In the genomic region with DNA sequence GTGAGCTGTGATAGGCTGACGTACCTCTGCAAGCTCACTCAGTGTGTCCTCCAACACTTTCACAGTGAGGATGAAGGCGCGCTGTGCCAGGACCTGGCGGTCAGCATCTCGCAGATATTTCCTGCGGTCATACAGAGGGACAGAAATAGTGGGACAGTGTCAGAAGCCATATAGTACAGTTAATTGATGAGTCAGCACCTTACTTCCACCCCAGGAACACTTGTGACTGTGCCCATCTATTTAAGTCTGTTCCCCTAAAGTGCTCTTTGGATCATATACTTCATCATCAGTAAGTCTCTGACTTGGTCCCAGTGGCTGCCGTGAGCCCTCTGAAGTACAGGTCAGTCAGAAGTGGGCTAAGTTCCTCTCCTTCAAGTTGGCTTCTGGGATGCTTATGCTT, we compare ENCODE assay signal across 24 mouse cellular contexts. TPM values are rescaled to one million over a fixed set of nuclear protein-coding genes. Genes with fewer than 3 reads are reported as not detected.
DNase-seq lines count a peak whose midpoint lies in the region; ATAC-seq and TF ChIP-seq lines count a peak whose summit lies in the region.
"Had no signal": no experiment of that assay in that cellular context is flagged by ENCODE, and none has a peak within 500 bp of the region (broad histone marks: within the 10 kb centered on the region; RNA-seq: fewer than 3 reads in every experiment).

No protein-coding gene starts in this region.

- TF ChIP-seq POLR2A in CH12.LX (IDR thresholded peaks at IDR 0.05; ENCODE audit: low read depth, low read length) (no peak), MEL (IDR thresholded peaks at IDR 0.05; ENCODE audit: control insufficient read depth in 1 of 2, insufficient read depth in 1 of 2, low read depth in 1 of 2, low read length in 2 of 2, poor library complexity in 1 of 2) (no peak)

- no peaks in the 10 kb centered on the region for H3K27me3 ChIP-seq in midbrain, embryonic 11.5 days (ENCODE audit: control insufficient read depth, insufficient read depth, low read length)
- H3K27me3 ChIP-seq in midbrain, embryonic 14.5 days (ENCODE audit: control insufficient read depth, insufficient read depth, low read length), result no peaks in the 10 kb centered on the region
- H3K27me3 ChIP-seq in CH12.LX (replicated peaks), result no peaks in the 10 kb centered on the region
- no peaks in the 10 kb centered on the region for H3K27me3 ChIP-seq in MEL (ENCODE audit: control insufficient read depth in 1 of 2, insufficient read depth in 2 of 2, low read length in 2 of 2)
- H3K27me3 ChIP-seq: Patski had no signal

- TF ChIP-seq CTCF in CH12.LX (conservative IDR thresholded peaks at IDR 0.05 in 1 of 2, IDR thresholded peaks at IDR 0.05 in 1 of 2; ENCODE audit: low read depth in 2 of 2, low read length in 2 of 2) (no peak), MEL (IDR thresholded peaks at IDR 0.05 in 2 of 3, conservative IDR thresholded peaks at IDR 0.05 in 1 of 3; ENCODE audit: control insufficient read depth in 1 of 3, insufficient read depth in 1 of 3, low read depth in 2 of 3, low read length in 3 of 3, poor library complexity in 1 of 3, severe bottlenecking in 1 of 3) (no peak)

- no peaks in the 10 kb centered on the region for H3K4me1 ChIP-seq in midbrain, embryonic 11.5 days (ENCODE audit: control insufficient read depth, insufficient read depth, low read length)
- H3K4me1 ChIP-seq in midbrain, embryonic 14.5 days (ENCODE audit: control insufficient read depth, insufficient read depth, low read length), result no peaks in the 10 kb centered on the region
- H3K4me1 ChIP-seq in CH12.LX (ENCODE audit: control insufficient read depth in 1 of 2, insufficient read depth in 2 of 2) (peaks cover 0 to 5% of the 10 kb centered on the region in 2 experiments; a peak in 1 of 4 replicates), ES-E14 (ENCODE audit: control insufficient read depth in 2 of 2, insufficient read depth in 2 of 2, low read length in 2 of 2, poor library complexity in 1 of 2) (no peaks in the 10 kb centered on the region), MEL (ENCODE audit: control insufficient read depth in 1 of 2, insufficient read depth in 2 of 2, low read length in 2 of 2) (no peaks in the 10 kb centered on the region)

- no peak for ATAC-seq in midbrain, embryonic 11.5 days (ENCODE audit: low FRiP score)
- no peak for ATAC-seq in midbrain, embryonic 14.5 days (ENCODE audit: low FRiP score, low TSS enrichment)
- ATAC-seq: activated CD4-positive, CD25-positive, alpha-beta regulatory T cell, adult 4 months; CD4-positive, CD25-positive, alpha-beta regulatory T cell, adult 4 months; Patski had no signal

- TF ChIP-seq EP300 in CH12.LX (IDR thresholded peaks at IDR 0.05; ENCODE audit: low read length) (no peak), MEL (IDR thresholded peaks at IDR 0.05; ENCODE audit: low read depth in 1 of 2, low read length in 2 of 2) (no peak)

- no peak overlapping the region for H3K4me3 ChIP-seq in midbrain, embryonic 11.5 days (ENCODE audit: low read depth, low read length)
- H3K4me3 ChIP-seq in midbrain, embryonic 14.5 days (replicated peaks; ENCODE audit: low read depth, low read length), result no peak overlapping the region
- H3K4me3 ChIP-seq in CH12.LX (replicated peaks in 1 of 3; ENCODE audit: low read depth in 2 of 3, low read length in 2 of 3, poor library complexity in 1 of 3) (no peak overlapping the region), ES-E14 (ENCODE audit: insufficient read depth in 1 of 2, low read depth in 1 of 2, low read length in 2 of 2, poor library complexity in 1 of 2, severe bottlenecking in 1 of 2) (no peak overlapping the region), MEL (ENCODE audit: control insufficient read depth in 1 of 2, insufficient read depth in 1 of 2, low read depth in 2 of 2, low read length in 2 of 2) (no peak overlapping the region)

- H3K36me3 ChIP-seq in midbrain, embryonic 11.5 days (ENCODE audit: control insufficient read depth, insufficient read depth, low read length), result peaks cover 18% of the 10 kb centered on the region
- peaks cover 66% of the 10 kb centered on the region for H3K36me3 ChIP-seq in midbrain, embryonic 14.5 days (ENCODE audit: control insufficient read depth, insufficient read depth, low read length)
- H3K36me3 ChIP-seq in CH12.LX (replicated peaks in 1 of 2; ENCODE audit: control insufficient read depth in 1 of 2, insufficient read depth in 1 of 2, low read length in 1 of 2), result peaks cover 90 to 100% of the 10 kb centered on the region in 2 experiments
- H3K36me3 ChIP-seq in ES-E14 (ENCODE audit: control insufficient read depth, insufficient read depth, low read length, poor library complexity, severe bottlenecking), result peaks cover 57% of the 10 kb centered on the region
- peaks cover 0 to 5% of the 10 kb centered on the region in 2 experiments; a peak in 2 of 4 replicates for H3K36me3 ChIP-seq in MEL (ENCODE audit: control insufficient read depth in 1 of 2, insufficient read depth in 2 of 2, low read length in 2 of 2)

- H3K79me2 ChIP-seq in CH12.LX (replicated peaks; ENCODE audit: control insufficient read depth, extremely low read depth, insufficient read depth, poor library complexity, severe bottlenecking) (no peaks in the 10 kb centered on the region), MEL (ENCODE audit: control insufficient read depth, insufficient read depth, low read length, poor library complexity) (no peaks in the 10 kb centered on the region)

- WGBS in midbrain, embryonic 11.5 days, result 98% methylated on average over 7 of the region's 7 CpGs
- WGBS in midbrain, embryonic 14.5 days, result 96% methylated on average over 7 of the region's 7 CpGs

- no peak overlapping the region for H3K9ac ChIP-seq in midbrain, embryonic 11.5 days (ENCODE audit: low read length)
- H3K9ac ChIP-seq in midbrain, embryonic 14.5 days (replicated peaks; ENCODE audit: low read length), result no peak overlapping the region
- no peak overlapping the region for H3K9ac ChIP-seq in CH12.LX (ENCODE audit: insufficient read depth, low read depth)
- H3K9ac ChIP-seq in ES-E14 (ENCODE audit: insufficient read depth, low read depth, low read length, poor library complexity, severe bottlenecking), result no peak overlapping the region
- no peak overlapping the region for H3K9ac ChIP-seq in MEL (ENCODE audit: control insufficient read depth, low read depth, low read length, poor library complexity, severe bottlenecking)

- H3K4me2 ChIP-seq in midbrain, embryonic 11.5 days, result no peak overlapping the region
- H3K4me2 ChIP-seq in midbrain, embryonic 14.5 days (ENCODE audit: low read length), result no peak overlapping the region
- H3K4me2 ChIP-seq in CH12.LX (ENCODE audit: insufficient read depth, low read depth, poor library complexity, severe bottlenecking), result no peak overlapping the region

- in situ Hi-C loops in CH12.LX (cut with MboI; ENCODE audit: low pct_ligation_motif_present, low pct_unique_long_range_greater_than_20kb, low sequenced_read_pairs), result no loop called here
- in situ Hi-C loops in ES-E14 (cut with MboI; ENCODE audit: low sequenced_read_pairs in 2 of 2, unreplicated experiment in 2 of 2), result no loop called here

- TF ChIP-seq RAD21 in CH12.LX (IDR thresholded peaks at IDR 0.05; ENCODE audit: low read depth, low read length), result no peak
- no peak for TF ChIP-seq RAD21 in MEL (IDR thresholded peaks at IDR 0.05; ENCODE audit: low read depth, low read length)

- dilution Hi-C loops in CH12.LX (cut with MboI; ENCODE audit: extremely low pct_ligation_motif_present, extremely low pct_unique_long_range_greater_than_20kb, low sequenced_read_pairs), result no loop called here

- H3K27ac ChIP-seq in midbrain, embryonic 11.5 days (ENCODE audit: low read depth, low read length), result no peak overlapping the region
- no peak overlapping the region for H3K27ac ChIP-seq in midbrain, embryonic 14.5 days (replicated peaks; ENCODE audit: low read depth, low read length)
- no peak overlapping the region for H3K27ac ChIP-seq in CH12.LX (ENCODE audit: insufficient read depth, low read depth)
- peak overlapping the region; percentile 10; the same call in 1 of the 2 replicates for H3K27ac ChIP-seq in ES-E14 (ENCODE audit: insufficient read depth, low read depth, low read length, poor library complexity, severe bottlenecking)
- no peak overlapping the region for H3K27ac ChIP-seq in MEL (ENCODE audit: control insufficient read depth, low read depth, low read length)

- H3K9me3 ChIP-seq in midbrain, embryonic 11.5 days (ENCODE audit: control insufficient read depth, low read length), result no peaks in the 10 kb centered on the region
- H3K9me3 ChIP-seq in midbrain, embryonic 14.5 days (ENCODE audit: control insufficient read depth, low read length), result no peaks in the 10 kb centered on the region
- no peaks in the 10 kb centered on the region for H3K9me3 ChIP-seq in CH12.LX (replicated peaks; ENCODE audit: low read length)
- H3K9me3 ChIP-seq in ES-E14 (ENCODE audit: control insufficient read depth, insufficient read depth, low read depth, low read length), result no peaks in the 10 kb centered on the region
- H3K9me3 ChIP-seq in MEL (replicated peaks; ENCODE audit: insufficient read depth, low read length), result no peaks in the 10 kb centered on the region
- H3K9me3 ChIP-seq: G1E had no signal

- DNase-seq in midbrain, embryonic 11.5 days (ENCODE audit: low spot score, missing footprints), result peak; percentile 26
- DNase-seq in midbrain, embryonic 14.5 days, result no peak
- DNase-seq in CH12.LX (ENCODE audit: extremely low read depth) (no peak), ES-E14 (ENCODE audit: low read depth, low spot score) (no peak), MEL (ENCODE audit: low read depth, low spot score) (no peak)
- DNase-seq in B cell, adult 2 months, result no peak
- DNase-seq in adrenal gland, postnatal 25 days, result no peak
- no peak for DNase-seq in thymus, postnatal 0 days (ENCODE audit: low spot score)
- DNase-seq: adrenal gland, adult 2 months; adrenal gland, adult 8-10 months; adrenal gland, postnatal 10 days; adrenal gland, postnatal 14 days; adrenal gland, postnatal 36 days; cerebellum, adult 11 months; cerebellum, adult 11-12 months; cerebellum, adult 18-20 months; cerebellum, adult 2 months; cerebellum, adult 8-10 months; cerebellum, adult 9-10 months; cerebellum, adult 9-11 months had no signal

TF ChIP-seq in ES-E14, 5 proteins besides CTCF, POLR2A, EP300 and RAD21 (continues in another document):
- TF ChIP-seq HCFC1 (IDR thresholded peaks at IDR 0.05; ENCODE audit: borderline replicate concordance, insufficient read depth, low read length), result no peak

RNA-seq across cellular contexts. Expression of a gene that starts 14.0 kb away (rescaled TPM):
- 1.2 and 1.6 TPM in 2 replicates for polyA plus RNA-seq in midbrain, embryonic 11.5 days (2014; fragmentation: Nextera tagmentation; extraction: Ambion mirVana)
- polyA plus RNA-seq in midbrain, embryonic 14.5 days (2014; fragmentation: Nextera tagmentation; extraction: Ambion mirVana), result 2.3 and 2.5 TPM in 2 replicates
- total RNA-seq in CH12.LX (2012; rRNA removed) (0.51 and 0.63 TPM in 2 replicates), CH12.LX (2014; rRNA removed) (0.66 and 0.70 TPM in 2 replicates), ES-E14 (2012; rRNA removed) (10.4 and 20.1 TPM in 2 replicates), MEL (2012; rRNA removed) (0.07 and 0.12 TPM in 2 replicates)
- polyA plus RNA-seq in CH12.LX (2012; ENCODE audit: insufficient read length, low read depth) (2.9 and 3.0 TPM in 2 replicates), MEL (2012; ENCODE audit: insufficient read depth in 1 of 2, insufficient read length in 2 of 2, low read depth in 1 of 2, low replicate concordance in 2 of 2, missing spikeins in 1 of 2) (under 1 TPM in 1 of 2 experiments, not detected in 1; 0.15 TPM)
- total RNA-seq in adrenal gland, postnatal 25 days (2021), result 5.9 and 8.9 TPM in 2 replicates
- polyA plus RNA-seq in thymus, postnatal 0 days (2015; fragmentation: Nextera tagmentation; extraction: Ambion mirVana), result 1.9 and 2.9 TPM in 2 replicates
